Comparison of ENCODE assay signal across 19 mouse cellular contexts in genomic region chr2:59446671-59447070, GRCm38 (mm10). TPM values are rescaled to one million over a fixed set of nuclear protein-coding genes. Genes with fewer than 3 reads are reported as not detected.
DNase-seq lines count a peak whose midpoint lies in the region; ATAC-seq and TF ChIP-seq lines count a peak whose summit lies in the region.
"Had no signal": no experiment of that assay in that cellular context is flagged by ENCODE, and none has a peak within 500 bp of the region (broad histone marks: within the 10 kb centered on the region; RNA-seq: fewer than 3 reads in every experiment).

No protein-coding gene starts in this region.

- WGBS in forebrain, embryonic 16.5 days: 35% methylated on average over 6 of the region's 6 CpGs
- 66% methylated on average over 6 of the region's 6 CpGs for WGBS in forebrain, embryonic 12.5 days
- 45% methylated on average over 6 of the region's 6 CpGs for WGBS in midbrain, postnatal 0 days
- 62% methylated on average over 6 of the region's 6 CpGs for WGBS in midbrain, embryonic 13.5 days
- 57% methylated on average over 6 of the region's 6 CpGs for WGBS in stomach, embryonic 16.5 days

- 0 out of 2 replicates have a peak, but pooled peaks have one; percentile 40 for ATAC-seq in forebrain, embryonic 16.5 days
- no peak for ATAC-seq in forebrain, embryonic 12.5 days (ENCODE audit: low FRiP score)
- no peak for ATAC-seq in midbrain, postnatal 0 days (ENCODE audit: low FRiP score)
- ATAC-seq in midbrain, embryonic 13.5 days: no peak
- no peak for ATAC-seq in stomach, embryonic 16.5 days (ENCODE audit: insufficient read depth, low FRiP score)
- ATAC-seq in activated CD4-positive, CD25-positive, alpha-beta regulatory T cell, adult 4 months: no peak
- ATAC-seq: intestine, embryonic 16.5 days; midbrain, embryonic 15.5 days had no signal

- no peaks in the 10 kb centered on the region for H3K4me1 ChIP-seq in forebrain, embryonic 16.5 days (replicated peaks; ENCODE audit: control insufficient read depth, insufficient read depth, low read length)
- H3K4me1 ChIP-seq in forebrain, embryonic 12.5 days: no peaks in the 10 kb centered on the region
- H3K4me1 ChIP-seq in midbrain, postnatal 0 days (ENCODE audit: insufficient read depth, low read length): no peaks in the 10 kb centered on the region
- no peaks in the 10 kb centered on the region for H3K4me1 ChIP-seq in midbrain, embryonic 13.5 days (replicated peaks)
- H3K4me1 ChIP-seq in stomach, embryonic 16.5 days (ENCODE audit: control insufficient read depth, insufficient read depth, low read length): no peaks in the 10 kb centered on the region
- H3K4me1 ChIP-seq: heart, embryonic 12.5 days; limb, embryonic 15.5 days; midbrain, embryonic 15.5 days had no signal

- H3K9ac ChIP-seq in forebrain, embryonic 16.5 days (replicated peaks; ENCODE audit: low read depth, low read length): no peak overlapping the region
- H3K9ac ChIP-seq in forebrain, embryonic 12.5 days: no peak overlapping the region
- H3K9ac ChIP-seq in midbrain, postnatal 0 days (replicated peaks; ENCODE audit: low read length, poor library complexity, severe bottlenecking): no peak overlapping the region
- H3K9ac ChIP-seq in midbrain, embryonic 13.5 days (replicated peaks): no peak overlapping the region
- no peak overlapping the region for H3K9ac ChIP-seq in stomach, embryonic 16.5 days (ENCODE audit: low read length)
- H3K9ac ChIP-seq: heart, embryonic 12.5 days; limb, embryonic 15.5 days; midbrain, embryonic 15.5 days had no signal

- H3K36me3 ChIP-seq in forebrain, embryonic 16.5 days (ENCODE audit: control insufficient read depth, insufficient read depth): no peaks in the 10 kb centered on the region
- H3K36me3 ChIP-seq in forebrain, embryonic 12.5 days (replicated peaks): no peaks in the 10 kb centered on the region
- H3K36me3 ChIP-seq in midbrain, postnatal 0 days (ENCODE audit: insufficient read depth, low read length): no peaks in the 10 kb centered on the region
- H3K36me3 ChIP-seq in midbrain, embryonic 13.5 days: no peaks in the 10 kb centered on the region
- H3K36me3 ChIP-seq in stomach, embryonic 16.5 days (ENCODE audit: control insufficient read depth, insufficient read depth, low read length): no peaks in the 10 kb centered on the region
- H3K36me3 ChIP-seq: heart, embryonic 12.5 days; limb, embryonic 15.5 days; midbrain, embryonic 15.5 days had no signal

- H3K4me3 ChIP-seq in forebrain, embryonic 16.5 days (replicated peaks; ENCODE audit: low read length): no peak overlapping the region
- H3K4me3 ChIP-seq in forebrain, embryonic 12.5 days (replicated peaks): no peak overlapping the region
- no peak overlapping the region for H3K4me3 ChIP-seq in midbrain, postnatal 0 days (ENCODE audit: low read depth, low read length)
- no peak overlapping the region for H3K4me3 ChIP-seq in midbrain, embryonic 13.5 days (replicated peaks)
- no peak overlapping the region for H3K4me3 ChIP-seq in stomach, embryonic 16.5 days (replicated peaks; ENCODE audit: low read length)
- H3K4me3 ChIP-seq: heart, embryonic 12.5 days; limb, embryonic 15.5 days; midbrain, embryonic 15.5 days had no signal

- H3K9me3 ChIP-seq in forebrain, embryonic 16.5 days (ENCODE audit: control insufficient read depth, low read length): no peaks in the 10 kb centered on the region
- H3K9me3 ChIP-seq in forebrain, embryonic 12.5 days: no peaks in the 10 kb centered on the region
- no peaks in the 10 kb centered on the region for H3K9me3 ChIP-seq in midbrain, postnatal 0 days (ENCODE audit: low read length)
- no peaks in the 10 kb centered on the region for H3K9me3 ChIP-seq in midbrain, embryonic 13.5 days
- no peaks in the 10 kb centered on the region for H3K9me3 ChIP-seq in stomach, embryonic 16.5 days (replicated peaks; ENCODE audit: control insufficient read depth, low read length)
- H3K9me3 ChIP-seq: limb, embryonic 15.5 days; midbrain, embryonic 15.5 days had no signal

- no peak overlapping the region for H3K27ac ChIP-seq in forebrain, embryonic 16.5 days (ENCODE audit: low read length)
- H3K27ac ChIP-seq in forebrain, embryonic 12.5 days: no peak overlapping the region
- H3K27ac ChIP-seq in midbrain, postnatal 0 days (ENCODE audit: low read depth, low read length): no peak overlapping the region
- no peak overlapping the region for H3K27ac ChIP-seq in midbrain, embryonic 13.5 days
- H3K27ac ChIP-seq in stomach, embryonic 16.5 days (ENCODE audit: low read length): peak overlapping the region; percentile 57; the same call in 1 of the 2 replicates
- H3K27ac ChIP-seq: limb, embryonic 15.5 days; macrophage; midbrain, embryonic 15.5 days had no signal

- no peaks in the 10 kb centered on the region for H3K27me3 ChIP-seq in forebrain, embryonic 16.5 days (replicated peaks; ENCODE audit: control insufficient read depth, insufficient read depth, low read length)
- no peaks in the 10 kb centered on the region for H3K27me3 ChIP-seq in forebrain, embryonic 12.5 days
- no peaks in the 10 kb centered on the region for H3K27me3 ChIP-seq in midbrain, postnatal 0 days (ENCODE audit: insufficient read depth, low read length)
- H3K27me3 ChIP-seq in midbrain, embryonic 13.5 days: no peaks in the 10 kb centered on the region
- no peaks in the 10 kb centered on the region for H3K27me3 ChIP-seq in stomach, embryonic 16.5 days (ENCODE audit: control insufficient read depth, insufficient read depth, low read length)
- H3K27me3 ChIP-seq: heart, embryonic 12.5 days; limb, embryonic 15.5 days; midbrain, embryonic 15.5 days had no signal

- no peak overlapping the region for H3K4me2 ChIP-seq in forebrain, embryonic 16.5 days (ENCODE audit: low read length)
- no peak overlapping the region for H3K4me2 ChIP-seq in forebrain, embryonic 12.5 days
- H3K4me2 ChIP-seq in midbrain, postnatal 0 days (ENCODE audit: low read depth, low read length, poor library complexity, severe bottlenecking): no peak overlapping the region
- H3K4me2 ChIP-seq in midbrain, embryonic 13.5 days (replicated peaks): no peak overlapping the region
- H3K4me2 ChIP-seq in stomach, embryonic 16.5 days (ENCODE audit: low read depth, low read length): no peak overlapping the region
- H3K4me2 ChIP-seq: heart, embryonic 12.5 days; limb, embryonic 15.5 days; midbrain, embryonic 15.5 days had no signal

- peak; percentile 77 for DNase-seq in midbrain, postnatal 0 days (ENCODE audit: low spot score)
- DNase-seq in cerebellum, adult 8-10 months: peak; percentile 88
- DNase-seq in gastrocnemius, adult 8-10 months (ENCODE audit: low spot score in 2 of 2): no peak
- DNase-seq: gastrocnemius, postnatal 36 days; heart, postnatal 36 days; kidney, postnatal 10 days; lung, adult 2 months; right cerebral cortex, postnatal 4 days; thymus, postnatal 25 days had no signal

- no peak for TF ChIP-seq CTCF in midbrain, postnatal 0 days (IDR thresholded peaks at IDR 0.05)

RNA-seq across cellular contexts. Expression of gene Dapl1, which starts 37.8 kb away (rescaled TPM):
- polyA plus RNA-seq in forebrain, embryonic 16.5 days (2015; fragmentation: Nextera tagmentation; extraction: Ambion mirVana): 0.47 TPM in 1 of 2 replicates, not detected in the other
- polyA plus RNA-seq in forebrain, embryonic 12.5 days (2016; fragmentation: Nextera tagmentation; extraction: Ambion mirVana): 0.61 and 0.77 TPM in 2 replicates
- 0.85 TPM in 1 of 2 replicates, not detected in the other for total RNA-seq in midbrain, postnatal 0 days (2014; rRNA removed)
- 5.0 and 5.2 TPM in 2 replicates for polyA plus RNA-seq in midbrain, postnatal 0 days (2015; fragmentation: Nextera tagmentation; extraction: Ambion mirVana)
- polyA plus RNA-seq in midbrain, embryonic 13.5 days (2015; fragmentation: Nextera tagmentation; extraction: Ambion mirVana): 0.50 and 1.5 TPM in 2 replicates
- polyA plus RNA-seq in stomach, embryonic 16.5 days (2015; fragmentation: Nextera tagmentation; extraction: Ambion mirVana): 85.4 and 111 TPM in 2 replicates
- 10 to 100 TPM; 11.2 to 20.6 TPM for polyA plus RNA-seq in activated CD4-positive, CD25-positive, alpha-beta regulatory T cell, adult 4 months (2017; shearing (Covaris generic))
- not detected for total RNA-seq in gastrocnemius, adult 8-10 months (2022)
- total RNA-seq: gastrocnemius, postnatal 36 days; heart, postnatal 36 days had no signal
- polyA plus RNA-seq: intestine, embryonic 16.5 days; macrophage had no signal

Comparison
In these comparisons a context has a peak if more than half of its experiments do, and no peak if none do; other contexts are left out.
1. DNase-seq: peak in midbrain, postnatal 0 days (single experiment) and cerebellum, adult 8-10 months (single experiment); none in gastrocnemius, adult 8-10 months (0 of 2).